Mouse (Mus musculus): ENCODE data around the gene Kcng4.

GRCm38 (mm10) chr8:119642960-119643359 lies 7.5 kb upstream of the Kcng4 start:
- TF ChIP-seq POLR2A (IDR thresholded peaks at IDR 0.05; ENCODE audit: insufficient read depth, low read depth, low read length), result no peak
- TF ChIP-seq CTCF (IDR thresholded peaks at IDR 0.05; ENCODE audit: insufficient read depth, low read depth, low read length), result no peak
